Mouse (Mus musculus) myocyte (in vitro differentiated cells): ENCODE results near the gene Slc39a13. TPM values are rescaled to one million over a fixed set of nuclear protein-coding genes. Genes with fewer than 3 reads are reported as not detected.
A peak's percentile ranks its signal among the peaks of the same experiment; 100 is the strongest.

ENCODE experiments used
- H3K27me3 ChIP-seq: one replicate; pipeline ENCODE4 v1.6.1; 2011; ENCODE audit not compliant: control insufficient read depth, insufficient read depth, insufficient read length
- H3K36me3 ChIP-seq: one replicate; pipeline ENCODE4 v1.6.1; 2011; ENCODE audit not compliant: control insufficient read depth, insufficient read depth
- H3K4me2 ChIP-seq: one replicate; pipeline ENCODE4 v1.6.1; 2011; ENCODE audit warnings: low read depth, control low read depth
- H3K4me3 ChIP-seq: one replicate; pipeline ENCODE4 v1.5.1; 2011; ENCODE audit warnings: mild to moderate bottlenecking, control low read depth, moderate library complexity
- H3K79me2 ChIP-seq: one replicate; pipeline ENCODE4 v1.6.1; 2011; ENCODE audit not compliant: control insufficient read depth, insufficient read depth
- H3ac ChIP-seq: one replicate; pipeline ENCODE4 v1.6.1; 2011; ENCODE audit not compliant: control insufficient read depth, insufficient read length
- CEBPB ChIP-seq: IDR thresholded peaks from 2 replicates; pipeline ENCODE4 v1.6.1; 2011; ENCODE audit warnings: mild to moderate bottlenecking, moderate library complexity; ENCODE audit not compliant: poor library complexity, insufficient read depth, severe bottlenecking
- E2F4 ChIP-seq: IDR thresholded peaks from one replicate; pipeline ENCODE4 v1.6.1; 2011; ENCODE audit warnings: mild to moderate bottlenecking, control low read depth, moderate library complexity; ENCODE audit not compliant: insufficient read depth
- MAX ChIP-seq: IDR thresholded peaks from one replicate; pipeline ENCODE4 v1.6.1; 2011; ENCODE audit warnings: low read depth, mild to moderate bottlenecking, control low read depth
- MYOD1 ChIP-seq, 3 experiments: IDR thresholded peaks; one replicate each; pipeline ENCODE4 v1.6.1; 2011; ENCODE audit warnings: control low read depth in 2 of 3, low read depth in 2 of 3, mild to moderate bottlenecking in 2 of 3, moderate library complexity in 1 of 3; ENCODE audit not compliant: insufficient read length in 2 of 3, control insufficient read depth in 1 of 3
- MYOG ChIP-seq, 3 experiments: IDR thresholded peaks; one replicate each; pipeline ENCODE4 v1.6.1; 2011; ENCODE audit warnings: control low read depth in 2 of 3, low read depth in 2 of 3, mild to moderate bottlenecking in 2 of 3; ENCODE audit not compliant: insufficient read length in 2 of 3, control insufficient read depth in 1 of 3, insufficient read depth in 1 of 3
- POLR2A ChIP-seq: IDR thresholded peaks from one replicate; pipeline ENCODE4 v1.6.1; 2011; ENCODE audit warnings: low read depth, mild to moderate bottlenecking, control low read depth, moderate library complexity; ENCODE audit not compliant: insufficient read length
- POLR2AphosphoS2 ChIP-seq: IDR thresholded peaks from one replicate; pipeline ENCODE4 v1.6.1; 2011; ENCODE audit warnings: low read depth, control low read depth; ENCODE audit not compliant: insufficient read length
- REST ChIP-seq: IDR thresholded peaks from one replicate; pipeline ENCODE4 v1.6.1; 2011; ENCODE audit warnings: mild to moderate bottlenecking, control low read depth, moderate library complexity; ENCODE audit not compliant: insufficient read depth, insufficient read length
- SRF ChIP-seq: IDR thresholded peaks from one replicate; pipeline ENCODE4 v1.6.1; 2011; ENCODE audit warnings: low read depth; ENCODE audit not compliant: control insufficient read depth, insufficient read length
- TCF12 ChIP-seq: IDR thresholded peaks from one replicate; pipeline ENCODE4 v1.6.1; 2011; ENCODE audit warnings: mild to moderate bottlenecking, control low read depth; ENCODE audit not compliant: poor library complexity, insufficient read depth, severe bottlenecking
- TCF3 ChIP-seq: IDR thresholded peaks from one replicate; pipeline ENCODE4 v1.6.1; 2011; ENCODE audit warnings: low read depth, control low read depth; ENCODE audit not compliant: insufficient read length
- USF1 ChIP-seq: IDR thresholded peaks from one replicate; pipeline ENCODE4 v1.6.1; 2011; ENCODE audit warnings: low read depth, mild to moderate bottlenecking, control low read depth, moderate library complexity
- polyA plus RNA-seq: library from polyadenylated mRNA; unstranded; fragments of >200 nt; fragmentation: generic; extraction: Trizol; gene quantifications from one replicate; pipeline ENCODE4 v1.2.1, GENCODE M21; 2012; ENCODE audit warnings: missing spikeins

Gene Slc39a13
- polyA plus RNA-seq, 1 experiment: 41.1 TPM

- TF ChIP-seq REST: no peak
- TF ChIP-seq TCF12: no peak
- TF ChIP-seq USF1: no peak
- no peak for TF ChIP-seq MAX
- no peak for TF ChIP-seq POLR2A
- no peak for TF ChIP-seq POLR2AphosphoS2
- no peak for TF ChIP-seq MYOD1 (IDR thresholded peaks at IDR 0.05; ENCODE audit: control insufficient read depth in 1 of 3, insufficient read length in 2 of 3, low read depth in 2 of 3)
- TF ChIP-seq SRF: no peak
- TF ChIP-seq MYOG (IDR thresholded peaks at IDR 0.05; ENCODE audit: control insufficient read depth in 1 of 3, insufficient read depth in 1 of 3, insufficient read length in 2 of 3, low read depth in 2 of 3): no peak
- no peak for TF ChIP-seq E2F4
- no peak for TF ChIP-seq TCF3
- no peak for TF ChIP-seq CEBPB
- no peak overlapping the region for H3K4me3 ChIP-seq
- H3K4me2 ChIP-seq: no peak overlapping the region
- no peaks in the 10 kb centered on the region for H3K36me3 ChIP-seq
- no peaks in the 10 kb centered on the region for H3K27me3 ChIP-seq
- H3K79me2 ChIP-seq: no peaks in the 10 kb centered on the region
- H3ac ChIP-seq: no peak overlapping the region
Measured at GRCm38 (mm10) chr2:91077957-91078313, 7.7 kb upstream of the Slc39a13 start.

- H3K4me2 ChIP-seq: no peak overlapping the region
- H3K4me3 ChIP-seq: no peak overlapping the region
- H3K36me3 ChIP-seq: no peaks in the 10 kb centered on the region
- TF ChIP-seq TCF12: no peak
- TF ChIP-seq USF1: no peak
- TF ChIP-seq POLR2A: no peak
- no peak for TF ChIP-seq REST
- TF ChIP-seq SRF: no peak
- TF ChIP-seq TCF3: no peak
- no peak for TF ChIP-seq CEBPB
- no peak for TF ChIP-seq E2F4
- TF ChIP-seq MYOG (IDR thresholded peaks at IDR 0.05; ENCODE audit: control insufficient read depth in 1 of 3, insufficient read depth in 1 of 3, insufficient read length in 2 of 3, low read depth in 2 of 3): no peak
- no peak for TF ChIP-seq MYOD1 (IDR thresholded peaks at IDR 0.05; ENCODE audit: control insufficient read depth in 1 of 3, insufficient read length in 2 of 3, low read depth in 2 of 3)
- no peak for TF ChIP-seq MAX
- H3K27me3 ChIP-seq: no peaks in the 10 kb centered on the region
- H3ac ChIP-seq: no peak overlapping the region
- no peaks in the 10 kb centered on the region for H3K79me2 ChIP-seq
Measured at GRCm38 (mm10) chr2:91072092-91072491, 1.9 kb upstream of the Slc39a13 start.

- Histone ChIP-seq H3K4me2 (peak overlapping the region; percentile 75), H3K4me3 (peak overlapping the region; percentile 35), H3ac (peak overlapping the region; percentile 70), H3K27me3 (no peaks in the 10 kb centered on the region), H3K79me2 (no peaks in the 10 kb centered on the region), H3K36me3 (peaks cover 4% of the 10 kb centered on the region)
- TF ChIP-seq POLR2AphosphoS2 (peak; percentile 59), POLR2A (no peak), CEBPB (no peak)
Measured at GRCm38 (mm10) chr2:91071059-91071458, 842 bp upstream of the Slc39a13 start.

GRCm38 (mm10) chr2:91069306-91070000 lies 764 bp downstream of the Slc39a13 start:
- Histone ChIP-seq H3ac (peak overlapping the region; percentile 70), H3K79me2 (no peaks in the 10 kb centered on the region), H3K4me2 (peak overlapping the region; percentile 80), H3K4me3 (peak overlapping the region; percentile 35), H3K27me3 (no peaks in the 10 kb centered on the region), H3K36me3 (peaks cover 4% of the 10 kb centered on the region)
- peak; percentile 67 for TF ChIP-seq POLR2AphosphoS2
- TF ChIP-seq MYOD1 (IDR thresholded peaks at IDR 0.05; ENCODE audit: control insufficient read depth in 1 of 3, insufficient read length in 2 of 3, low read depth in 2 of 3): no peak
- peak; percentile 32 for TF ChIP-seq POLR2A

GRCm38 (mm10) chr2:91068872-91069165 lies 1.4 kb downstream of the Slc39a13 start:
- Histone ChIP-seq H3ac (peak overlapping the region; percentile 4), H3K27me3 (no peaks in the 10 kb centered on the region), H3K4me3 (peak overlapping the region; percentile 35), H3K79me2 (no peaks in the 10 kb centered on the region), H3K36me3 (peaks cover 4% of the 10 kb centered on the region), H3K4me2 (peak overlapping the region; percentile 80)
- TF ChIP-seq POLR2A (no peak), POLR2AphosphoS2 (peak; percentile 88)
